Mouse (Mus musculus) E14TG2a.4 (cell line): ENCODE measurements around the gene Alcam.

Experiments used
- H3K27me3 ChIP-seq: 2 replicates; pipeline ENCODE4 v1.6.1; 2014; ENCODE audit warnings: low read length, control low read depth; ENCODE audit not compliant: insufficient read depth
- H3K36me3 ChIP-seq: 2 replicates; pipeline ENCODE4 v1.6.1; 2014; ENCODE audit warnings: low read length, control low read depth; ENCODE audit not compliant: insufficient read depth
- H3K4me1 ChIP-seq: replicated peaks from 2 replicates; pipeline ENCODE4 v1.6.1; 2014; ENCODE audit warnings: low read depth, low read length, control low read depth
- H3K4me3 ChIP-seq: replicated peaks from 2 replicates; pipeline ENCODE4 v1.5.1; 2014; ENCODE audit warnings: mild to moderate bottlenecking, low read length
- H3K9me3 ChIP-seq: 2 replicates; pipeline ENCODE4 v1.6.1; 2014; ENCODE audit warnings: low read length, control low read depth
- CTCF ChIP-seq: conservative IDR thresholded peaks from 2 replicates; pipeline ENCODE4 v1.5.1; 2014; ENCODE audit warnings: low read length
- NANOG ChIP-seq: IDR thresholded peaks from 2 replicates; pipeline ENCODE4 v1.6.1; 2014; ENCODE audit warnings: borderline replicate concordance, low read length, mixed read lengths
- POU5F1 ChIP-seq: IDR thresholded peaks from 2 replicates; pipeline ENCODE4 v1.6.1; 2014; ENCODE audit warnings: low read length, borderline replicate concordance

The Alcam gene

GRCm38 (mm10) chr16:52292440-52293048 is 161.3 kb downstream of the Alcam start:
- no peaks in the 10 kb centered on the region for H3K36me3 ChIP-seq
- no peak for TF ChIP-seq NANOG
- no peaks in the 10 kb centered on the region for H3K27me3 ChIP-seq
- no peaks in the 10 kb centered on the region for H3K9me3 ChIP-seq
- no peak overlapping the region for H3K4me3 ChIP-seq
- no peaks in the 10 kb centered on the region for H3K4me1 ChIP-seq

DNA sequence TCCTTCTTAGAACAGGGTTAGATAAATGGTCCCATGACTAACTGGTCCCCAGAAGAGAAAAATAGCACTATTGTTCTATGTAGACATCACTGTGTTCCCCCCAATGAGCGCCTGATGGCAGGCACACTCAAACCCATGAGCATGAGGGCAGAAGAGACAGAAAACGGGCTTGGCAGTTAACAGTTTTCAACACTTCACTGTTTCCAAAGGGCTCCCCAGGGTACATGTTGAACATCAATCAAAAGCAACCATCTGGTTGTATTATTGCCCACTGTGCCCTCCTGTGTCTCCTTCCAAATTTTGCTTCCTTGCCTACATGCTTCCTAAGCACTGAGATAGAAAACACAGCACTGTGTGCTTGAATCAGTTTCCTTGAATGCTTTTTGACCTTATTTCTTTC is 173.7 kb downstream of the Alcam start:
- H3K27me3 ChIP-seq, result no peaks in the 10 kb centered on the region
- H3K4me3 ChIP-seq, result no peak overlapping the region
- TF ChIP-seq NANOG, result no peak
- no peak for TF ChIP-seq CTCF
- no peak for TF ChIP-seq POU5F1
- H3K9me3 ChIP-seq, result no peaks in the 10 kb centered on the region
- H3K4me1 ChIP-seq, result no peaks in the 10 kb centered on the region
- no peaks in the 10 kb centered on the region for H3K36me3 ChIP-seq

DNA sequence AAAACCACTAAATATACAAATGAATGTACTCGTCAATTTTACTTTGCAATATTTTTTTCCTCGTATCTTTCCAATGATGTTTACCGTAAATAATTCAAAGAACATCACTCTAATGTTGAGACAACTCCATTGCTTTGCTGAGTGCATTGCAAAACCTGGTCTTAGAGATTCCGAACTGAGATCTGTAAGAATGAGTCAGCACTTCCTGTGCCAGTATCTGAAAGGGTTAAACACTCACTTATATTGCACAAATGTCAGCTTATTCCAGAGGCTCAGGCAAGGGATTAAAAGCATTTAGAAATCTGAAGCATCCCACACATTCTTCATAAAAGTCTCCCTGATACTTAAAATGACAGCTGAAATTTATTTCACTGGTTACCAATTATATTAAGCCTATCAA is 188.8 kb downstream of the Alcam start:
- Histone ChIP-seq H3K4me3 (no peak overlapping the region), H3K4me1 (no peaks in the 10 kb centered on the region), H3K9me3 (no peaks in the 10 kb centered on the region), H3K36me3 (no peaks in the 10 kb centered on the region), H3K27me3 (no peaks in the 10 kb centered on the region)
- TF ChIP-seq POU5F1, result no peak
- no peak for TF ChIP-seq NANOG
- TF ChIP-seq CTCF, result no peak

DNA sequence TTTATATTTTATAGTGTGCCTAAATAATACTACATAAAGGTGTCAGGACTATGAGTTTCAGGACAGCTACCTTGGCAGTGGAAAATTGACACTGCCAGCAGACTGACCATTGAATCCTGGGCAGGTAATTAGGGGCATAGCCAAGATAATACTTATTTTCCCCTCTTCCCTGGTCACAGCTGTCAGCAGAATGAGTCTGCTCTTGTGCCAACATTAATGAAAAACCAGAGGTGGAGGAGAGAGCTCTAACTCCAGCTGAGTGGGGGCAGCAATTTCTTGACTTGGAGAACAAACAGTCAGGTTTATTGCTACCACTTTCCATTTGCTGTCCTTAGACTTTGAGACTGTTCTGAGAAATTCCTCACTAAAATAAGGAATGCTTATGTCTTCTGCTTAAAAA is 190.1 kb downstream of the Alcam start:
- Histone ChIP-seq H3K4me1 (no peaks in the 10 kb centered on the region), H3K9me3 (no peaks in the 10 kb centered on the region), H3K4me3 (no peak overlapping the region), H3K36me3 (no peaks in the 10 kb centered on the region), H3K27me3 (no peaks in the 10 kb centered on the region)
- TF ChIP-seq NANOG (no peak), POU5F1 (no peak), CTCF (no peak)

DNA sequence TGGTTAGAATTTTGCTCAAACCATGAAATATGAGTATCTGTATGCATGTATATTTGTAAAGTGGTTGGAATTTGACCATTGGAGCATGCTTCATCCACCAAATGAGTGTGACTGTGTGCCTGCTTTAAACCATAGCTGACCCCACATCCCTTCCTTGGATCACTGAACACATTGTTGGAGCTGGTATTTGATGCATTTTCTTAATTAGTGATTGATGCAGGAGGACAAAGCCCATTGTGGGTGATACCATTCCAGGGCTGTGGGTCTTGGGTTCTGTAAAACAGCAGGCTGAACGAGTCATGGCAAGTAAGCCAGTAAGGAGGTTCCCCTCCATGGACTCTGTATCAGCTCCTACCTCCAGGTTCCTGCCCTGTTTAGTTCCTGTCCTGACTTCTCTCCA is 191.3 kb downstream of the Alcam start:
- no peaks in the 10 kb centered on the region for H3K36me3 ChIP-seq
- H3K9me3 ChIP-seq, result no peaks in the 10 kb centered on the region
- TF ChIP-seq NANOG (no peak), POU5F1 (no peak), CTCF (no peak)
- no peaks in the 10 kb centered on the region for H3K27me3 ChIP-seq
- H3K4me1 ChIP-seq, result no peaks in the 10 kb centered on the region
- H3K4me3 ChIP-seq, result no peak overlapping the region

DNA sequence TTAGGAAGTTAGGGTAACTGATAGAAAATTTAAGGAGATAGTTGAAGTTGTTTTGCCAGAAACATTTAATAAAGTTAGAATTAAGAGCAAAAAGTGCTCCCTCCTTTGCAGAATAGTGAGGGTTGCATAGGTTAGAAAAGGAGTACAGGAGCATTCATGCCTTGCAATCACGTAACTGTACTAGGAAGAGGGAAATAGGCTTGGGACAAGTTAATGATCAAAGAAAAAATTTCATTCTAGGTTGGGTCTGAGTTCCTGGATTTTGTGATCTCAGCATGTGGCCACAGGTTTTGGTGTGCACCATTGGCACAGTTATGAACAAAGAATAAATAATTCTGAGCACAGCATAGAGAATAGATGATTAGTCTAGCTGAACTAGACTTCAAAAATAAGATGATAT is 192.1 kb downstream of the Alcam start:
- H3K4me1 ChIP-seq, result no peaks in the 10 kb centered on the region
- no peak for TF ChIP-seq NANOG
- TF ChIP-seq CTCF, result no peak
- no peak for TF ChIP-seq POU5F1
- no peaks in the 10 kb centered on the region for H3K36me3 ChIP-seq
- no peaks in the 10 kb centered on the region for H3K9me3 ChIP-seq
- H3K27me3 ChIP-seq, result no peaks in the 10 kb centered on the region
- no peak overlapping the region for H3K4me3 ChIP-seq

DNA sequence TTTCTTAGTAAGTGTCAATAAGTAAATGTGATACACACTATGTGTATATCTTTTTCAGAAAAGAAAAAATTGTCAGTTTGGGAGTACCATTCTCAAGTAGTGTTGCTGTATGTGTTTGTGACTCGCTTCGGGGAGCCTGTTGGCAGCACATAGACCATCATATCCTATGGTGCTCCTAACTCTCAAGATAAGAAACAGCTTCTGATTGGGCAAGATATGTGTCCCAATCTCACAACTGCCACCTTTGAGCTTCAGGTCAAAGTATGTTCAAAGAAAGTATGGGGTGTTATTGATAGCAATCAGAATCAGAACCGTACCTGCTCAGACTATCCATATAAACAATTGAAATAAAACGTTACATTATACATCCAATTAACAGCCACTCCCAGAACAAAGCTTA is 202.9 kb downstream of the Alcam start:
- TF ChIP-seq CTCF (no peak), POU5F1 (no peak), NANOG (no peak)
- Histone ChIP-seq H3K9me3 (no peaks in the 10 kb centered on the region), H3K36me3 (no peaks in the 10 kb centered on the region), H3K4me3 (no peak overlapping the region), H3K4me1 (no peaks in the 10 kb centered on the region), H3K27me3 (no peaks in the 10 kb centered on the region)

DNA sequence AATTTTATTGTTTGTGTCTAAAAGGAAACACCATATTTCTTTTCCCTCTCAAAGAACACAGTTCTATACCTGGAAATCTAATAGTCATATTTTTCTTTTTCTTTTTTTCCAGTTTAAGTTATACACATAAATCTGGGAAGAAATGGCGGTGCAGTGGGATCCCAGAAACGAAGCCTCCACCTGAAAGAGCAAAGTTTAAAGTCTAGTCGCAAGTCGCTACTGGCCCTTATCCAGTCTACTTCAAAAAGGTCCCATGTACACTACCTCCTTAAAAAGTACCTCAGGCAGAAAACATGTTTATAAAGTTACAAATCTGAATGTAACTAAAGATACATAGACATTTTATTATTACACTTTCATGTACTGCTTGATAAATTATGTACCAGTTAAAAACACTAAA is 203.7 kb downstream of the Alcam start:
- TF ChIP-seq NANOG, result no peak
- no peak for TF ChIP-seq CTCF
- TF ChIP-seq POU5F1, result no peak
- no peaks in the 10 kb centered on the region for H3K27me3 ChIP-seq
- no peaks in the 10 kb centered on the region for H3K9me3 ChIP-seq

GRCm38 (mm10) chr16:52243421-52243973 is 210.4 kb downstream of the Alcam start:
- no peaks in the 10 kb centered on the region for H3K9me3 ChIP-seq
- TF ChIP-seq POU5F1, result no peak
- no peak for TF ChIP-seq CTCF
- TF ChIP-seq NANOG, result no peak
- no peaks in the 10 kb centered on the region for H3K27me3 ChIP-seq
- no peaks in the 10 kb centered on the region for H3K36me3 ChIP-seq
- H3K4me3 ChIP-seq, result no peak overlapping the region
- no peaks in the 10 kb centered on the region for H3K4me1 ChIP-seq

More for the DNA sequence above, 203.7 kb downstream of the Alcam start:
- Histone ChIP-seq H3K4me1 (no peaks in the 10 kb centered on the region), H3K4me3 (no peak overlapping the region), H3K36me3 (no peaks in the 10 kb centered on the region)
